Mouse (Mus musculus) thymus, adult 18-20 months (tissue): ENCODE measurements at regions not wholly inside any gene's neighbourhood (a gene's known extent, or its start where the extent isn't known, plus 50 kb on each side); places are given as distances from the start of the nearest gene placed in this dataset.

Experiments
- DNase-seq, 2 experiments: peaks; one replicate each; pipeline ENCODE4 v3.0.0; 2022; ENCODE audit warnings: mixed read lengths in 2 of 2

DNA sequence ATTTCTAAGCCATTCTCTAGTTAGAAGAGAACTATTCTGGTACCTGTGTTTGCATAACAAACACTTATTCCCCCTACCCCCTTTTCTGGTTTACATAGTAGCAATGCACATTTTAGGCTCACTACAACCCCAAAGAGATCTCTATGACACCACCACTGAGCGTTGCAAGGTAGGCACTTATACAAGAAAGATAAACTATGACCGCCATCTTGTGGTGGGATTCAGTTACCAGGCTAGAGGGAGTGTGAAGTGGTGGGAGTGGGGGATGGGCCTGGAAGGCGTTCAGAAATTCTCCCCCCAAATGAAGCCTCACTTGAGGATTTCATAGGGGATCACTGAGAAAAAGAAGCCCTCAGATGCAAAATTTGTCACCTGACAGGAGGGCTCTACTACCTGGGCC is 64.4 kb upstream of the Fst start:
- peak in 1 of 2 experiments; percentile 6 for DNase-seq

DNA sequence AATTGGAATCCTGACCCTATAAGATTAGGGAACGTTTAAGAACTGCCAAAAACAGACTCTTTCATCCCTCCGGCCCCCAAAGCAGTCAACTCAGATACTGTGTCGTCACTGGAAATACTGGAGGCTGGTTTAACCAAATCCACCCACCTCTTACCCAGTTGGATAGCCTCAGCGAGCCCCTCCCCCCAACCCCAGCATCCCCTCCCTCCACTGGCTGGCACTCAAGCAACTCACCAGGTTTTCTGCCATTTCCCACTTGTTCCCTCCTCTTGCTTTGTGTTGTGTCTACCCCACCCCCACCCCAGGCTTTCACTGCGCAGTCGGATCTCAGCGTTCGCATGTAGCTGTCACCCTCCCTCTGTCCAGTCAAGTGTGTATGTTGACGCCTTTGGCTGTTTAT is 68.1 kb upstream of the Fst start:
- no peak for DNase-seq

DNA sequence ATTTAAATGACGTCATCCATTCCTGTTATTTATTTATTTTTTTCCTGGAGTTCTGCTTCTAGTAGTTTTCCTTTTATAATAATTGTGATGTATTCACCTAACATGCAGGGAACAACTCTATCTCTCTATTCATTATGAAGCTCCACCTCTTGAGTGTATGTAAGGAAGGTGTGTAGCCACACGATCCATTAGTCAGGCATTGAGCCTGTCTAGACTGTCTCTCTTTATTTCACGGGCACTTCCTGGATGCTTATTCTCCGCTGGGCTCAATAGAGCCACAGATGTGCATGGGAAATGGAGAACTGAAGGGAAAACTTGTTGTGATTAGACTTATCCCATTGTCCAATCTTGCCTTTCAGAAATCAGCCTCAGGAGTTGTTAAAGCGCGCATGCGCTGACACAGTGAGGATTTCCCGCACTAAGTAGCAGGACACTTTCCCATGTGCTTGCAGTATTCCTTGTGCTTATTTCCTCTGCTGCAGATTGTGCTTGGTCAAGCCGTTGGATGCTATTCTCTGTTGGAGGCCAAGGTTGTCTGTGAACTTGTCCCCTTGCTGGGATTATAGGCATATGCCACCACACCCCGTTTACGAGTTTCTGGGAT is 71.5 kb upstream of the Fst start:
- DNase-seq: no peak

DNA sequence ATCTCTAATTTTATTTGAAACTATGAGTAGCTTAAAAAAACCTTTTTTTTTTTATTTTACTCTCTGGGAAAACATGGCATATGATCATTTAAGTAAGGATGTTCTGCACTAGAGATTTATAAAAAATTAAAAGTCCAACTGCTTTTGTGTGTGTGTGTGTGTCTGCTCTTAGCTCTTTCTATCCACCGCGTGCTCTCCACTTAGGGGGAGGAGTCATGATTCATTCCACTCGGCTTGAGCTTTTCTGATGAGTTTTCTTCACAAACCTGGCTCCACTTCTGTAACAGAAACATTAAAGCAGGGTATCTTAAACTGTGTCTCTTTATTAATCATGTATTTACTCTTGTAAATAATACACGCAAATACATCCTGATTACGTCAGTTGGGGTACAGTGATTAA is 73.0 kb upstream of the Fst start:
- DNase-seq: no peak

DNA sequence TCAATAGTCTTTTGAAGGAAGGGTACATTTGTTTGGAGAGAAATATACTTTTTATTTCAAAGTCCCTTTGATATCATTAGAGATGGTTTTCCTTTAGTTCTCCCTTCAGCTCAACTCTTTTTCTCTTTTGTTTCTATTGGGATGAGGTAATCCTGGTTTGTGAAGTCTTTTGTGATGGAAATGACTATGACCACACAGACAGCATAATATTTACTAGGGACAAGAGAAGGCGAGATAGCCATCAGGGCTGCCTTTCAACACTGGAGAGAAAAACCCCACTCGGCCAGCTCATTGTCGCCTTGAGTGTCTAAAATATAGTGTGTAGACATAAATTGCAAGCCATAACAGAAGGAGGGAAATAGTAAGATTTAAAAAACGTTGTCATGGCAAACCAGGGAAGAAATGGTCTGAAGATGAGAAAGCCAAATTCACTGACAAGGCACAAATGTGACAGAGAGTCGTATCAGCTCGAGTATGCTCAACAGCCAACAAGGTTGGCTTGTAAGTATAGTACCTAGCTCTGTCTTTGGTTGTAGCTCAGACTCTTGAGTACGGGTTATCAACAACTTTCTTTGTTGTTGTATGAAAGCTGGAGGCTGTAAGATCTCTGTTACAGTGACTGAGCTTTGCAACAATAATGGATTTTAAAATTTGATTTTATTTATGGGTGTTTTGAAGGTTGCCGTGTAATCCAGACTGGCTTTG is 73.8 kb upstream of the Fst start:
- DNase-seq: no peak

DNA sequence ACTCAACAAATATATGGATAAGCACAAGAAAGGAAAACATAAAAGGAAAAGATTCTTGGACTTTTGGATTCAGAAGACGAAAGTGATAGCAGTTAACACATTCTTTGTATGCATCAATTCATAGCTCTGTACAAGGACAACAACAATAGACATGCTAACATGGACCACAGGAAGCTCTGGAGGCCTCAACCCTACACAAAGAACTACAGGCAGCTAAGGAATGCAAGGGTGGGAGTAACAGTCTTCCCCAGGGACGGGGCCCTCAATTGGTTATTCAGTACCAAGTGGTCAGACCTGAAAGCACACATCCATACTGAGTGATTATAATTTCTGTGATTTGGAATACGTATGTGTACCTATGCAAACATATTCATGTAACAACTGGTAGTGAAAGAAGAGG is 75.8 kb upstream of the Fst start:
- no peak for DNase-seq

DNA sequence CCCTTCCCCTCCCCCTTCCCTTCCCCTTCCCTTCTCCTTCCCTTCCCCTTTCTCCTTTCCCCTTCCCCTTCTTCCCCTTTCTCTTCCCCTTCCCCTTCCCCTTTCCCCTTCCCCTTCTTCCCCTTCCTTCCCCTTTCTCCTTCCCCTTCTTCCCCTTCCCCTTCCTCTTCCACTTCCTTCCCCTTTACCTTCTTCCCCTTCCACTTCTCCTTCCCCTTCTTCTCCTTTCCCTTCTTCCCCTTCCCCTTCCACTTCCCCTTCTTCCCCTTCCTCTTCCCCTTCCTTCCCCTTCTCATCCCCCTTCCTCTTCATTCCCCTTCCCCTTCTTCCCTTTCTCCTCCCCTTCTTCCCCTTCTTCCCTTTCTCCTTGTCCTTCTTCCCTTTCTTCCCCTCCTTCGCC is 77.0 kb upstream of the Fst start:
- no peak for DNase-seq

DNA sequence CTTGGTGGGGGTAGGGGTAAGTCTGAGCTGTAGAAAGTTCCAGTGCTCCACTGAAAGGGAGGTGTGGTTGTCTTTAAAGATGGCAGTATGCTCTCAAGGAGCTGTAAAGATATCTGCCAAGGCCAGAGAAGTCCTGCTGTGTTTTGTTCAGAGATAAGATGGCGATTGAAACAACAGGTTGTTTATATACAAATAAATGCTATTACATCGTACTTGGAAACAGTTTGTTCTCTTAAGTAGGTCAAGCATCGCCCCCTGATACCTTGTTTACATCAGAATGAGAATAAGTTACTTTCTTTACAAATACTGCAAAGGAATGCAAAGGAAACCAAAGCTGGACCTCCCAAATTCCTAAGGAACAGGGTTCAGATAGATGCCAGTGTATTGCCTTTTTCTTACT is 113.0 kb upstream of the Fst start:
- DNase-seq: no peak

DNA sequence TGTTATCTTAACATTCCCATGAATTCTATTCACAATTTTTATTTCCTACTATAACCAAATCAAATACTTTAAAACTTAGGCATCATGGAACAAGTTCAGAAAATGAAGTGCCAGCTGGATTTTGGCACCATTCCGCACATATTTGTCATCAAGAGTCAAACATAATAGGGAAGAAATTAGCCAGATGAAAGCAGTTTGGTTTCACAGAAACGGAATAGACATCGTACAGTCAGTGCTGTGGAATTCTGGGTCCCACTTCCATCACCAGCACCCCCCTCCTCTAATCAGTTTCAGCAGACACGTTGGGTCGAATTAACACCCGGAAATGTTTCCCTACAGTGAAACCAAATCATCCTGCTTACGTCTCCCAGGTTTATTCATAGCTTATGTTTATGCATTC is 125.8 kb upstream of the Fst start:
- DNase-seq: no peak

DNA sequence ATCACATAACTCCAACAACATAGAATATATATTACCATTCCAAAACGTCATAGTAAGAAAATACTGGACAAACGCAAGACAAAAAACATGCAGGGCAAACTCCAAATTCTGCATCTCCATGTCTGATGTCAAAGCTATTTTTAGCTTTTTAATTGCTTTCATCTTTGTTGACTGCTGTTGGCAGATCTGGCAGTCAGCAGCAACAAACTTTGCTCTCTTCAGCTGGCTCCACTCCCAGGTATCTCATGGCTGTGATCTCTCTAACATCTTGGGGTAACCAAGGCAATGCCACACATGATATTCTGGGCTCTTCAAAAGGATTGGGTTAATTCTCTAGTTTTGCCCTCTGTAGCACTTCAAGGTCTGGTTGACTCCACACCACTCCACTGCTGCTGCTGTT is 128.9 kb upstream of the Fst start:
- DNase-seq: no peak

DNA sequence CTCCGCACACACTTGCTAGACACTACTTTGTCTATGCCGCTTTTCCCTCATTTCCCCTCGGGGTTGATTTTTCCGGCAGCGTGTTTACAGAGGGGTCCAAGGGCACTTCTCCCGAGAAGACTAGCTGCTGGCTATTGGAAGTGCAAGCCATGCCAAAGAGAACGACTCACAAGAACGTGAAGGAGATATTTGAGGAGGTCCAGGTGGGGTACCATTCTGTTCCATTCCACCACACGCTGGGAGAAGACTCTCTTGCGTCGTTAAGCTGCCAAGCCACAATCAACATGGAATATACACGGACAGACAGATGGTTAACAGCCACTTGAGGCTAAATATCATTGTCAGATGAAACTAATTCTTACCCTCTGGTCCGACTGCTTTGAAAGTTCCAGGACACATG is 144.6 kb upstream of the Fst start:
- DNase-seq: no peak

DNA sequence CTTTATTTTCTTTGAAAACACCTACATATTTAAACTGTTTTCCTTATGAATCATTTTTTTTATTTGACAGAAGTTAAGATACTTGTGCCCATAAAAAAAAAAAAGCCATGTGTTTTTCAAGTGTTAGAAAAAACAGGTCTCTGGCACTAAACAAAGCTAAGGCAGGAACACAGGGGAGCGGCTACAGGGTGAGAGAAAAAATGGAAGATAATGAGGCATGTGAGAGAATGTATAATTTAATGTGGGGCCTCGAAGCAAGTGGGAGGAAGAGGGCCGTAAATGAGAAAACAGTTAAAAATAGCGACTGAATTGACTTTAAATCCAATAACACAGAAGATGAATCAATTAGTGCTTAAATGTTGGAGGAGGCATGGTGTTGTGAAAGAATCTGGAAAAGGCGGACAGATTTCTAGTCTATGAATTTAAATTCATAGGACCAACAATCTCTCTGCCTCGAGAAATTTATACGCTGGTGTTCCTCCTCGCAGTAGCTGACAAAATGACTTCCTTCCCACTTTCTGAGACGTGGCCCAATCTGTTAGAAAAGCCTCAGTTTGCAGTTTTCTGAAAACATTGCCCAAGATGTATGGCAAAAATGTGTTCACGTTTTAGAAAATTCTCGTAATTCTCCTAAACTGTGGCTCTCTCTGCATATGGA is 145.4 kb upstream of the Fst start:
- no peak for DNase-seq

DNA sequence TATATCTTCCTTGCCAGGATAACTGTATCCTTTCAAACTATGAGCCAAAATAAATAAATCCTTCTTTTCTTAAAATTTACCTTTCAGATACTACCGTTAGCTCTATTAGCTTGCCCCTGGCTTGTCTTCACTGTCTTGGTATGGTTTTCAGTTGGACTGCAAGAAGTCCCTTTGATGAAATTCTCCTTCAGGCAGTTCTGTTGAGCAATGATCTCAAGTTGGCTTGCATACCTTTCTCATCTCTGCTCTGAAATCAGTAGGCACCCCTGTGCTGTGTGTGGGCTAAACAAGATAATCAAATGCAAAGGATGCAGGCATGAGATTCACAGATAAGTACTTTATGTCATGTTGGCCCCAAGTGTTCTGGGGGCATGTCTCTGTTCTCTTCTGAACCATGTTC is 155.2 kb upstream of the Fst start:
- no peak for DNase-seq

DNA sequence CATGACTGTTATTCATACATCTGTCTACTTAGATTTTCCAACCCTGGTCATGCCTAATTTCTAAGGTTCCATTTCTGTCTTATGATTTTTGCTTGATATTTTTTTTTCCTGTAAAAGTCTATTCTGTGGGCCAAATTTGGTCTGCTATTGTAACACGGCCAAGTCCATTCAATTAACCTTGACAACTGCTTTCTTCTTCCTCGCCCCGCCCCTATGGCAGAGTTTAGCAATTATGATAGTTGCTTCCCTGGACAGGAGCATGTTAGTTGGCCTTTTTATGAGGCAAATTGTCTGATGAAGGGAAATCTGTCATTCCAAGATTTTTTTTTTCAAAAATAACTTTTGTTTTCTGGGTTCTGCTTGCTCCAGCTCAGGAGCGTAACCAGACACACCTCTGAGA is 160.7 kb upstream of the Fst start:
- no peak for DNase-seq

DNA sequence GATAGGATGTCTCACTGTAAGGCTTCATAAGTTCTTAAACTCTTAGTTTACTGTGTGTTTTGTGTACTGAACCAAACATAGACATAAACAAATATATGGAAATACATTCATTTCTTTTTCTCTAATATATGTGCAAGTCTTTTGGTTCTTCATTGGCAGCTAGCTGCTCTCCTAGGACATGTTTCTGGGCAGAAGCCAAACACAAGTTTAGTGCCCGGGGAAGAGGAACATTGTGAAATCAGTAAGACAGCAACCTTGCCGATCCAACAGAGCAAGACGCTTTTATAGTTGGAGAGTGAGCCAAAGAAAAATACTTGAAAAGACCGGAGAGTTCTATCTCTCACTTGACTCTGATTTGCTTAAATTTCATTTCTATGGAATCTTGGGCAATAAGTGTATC is 178.0 kb upstream of the Fst start:
- no peak for DNase-seq

DNA sequence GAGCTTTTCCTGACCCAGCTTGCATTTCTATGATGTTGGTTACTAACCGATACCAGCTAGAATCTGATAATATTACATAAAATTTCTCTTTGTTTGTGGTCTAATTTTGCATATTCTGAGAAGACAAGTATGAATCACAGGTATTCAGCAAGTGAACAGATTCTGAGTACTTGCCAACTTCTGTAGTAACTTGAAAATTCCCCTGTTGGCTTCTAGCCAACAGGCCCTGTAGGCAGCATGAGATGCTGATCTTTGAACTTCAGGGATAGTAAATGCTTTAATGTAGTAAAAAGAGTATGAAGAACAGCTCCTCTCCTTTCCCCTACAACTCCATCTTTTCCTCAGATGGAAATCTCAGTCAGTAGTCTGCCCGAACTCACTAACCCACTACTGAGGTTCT is 178.5 kb upstream of the Mocs2 start:
- DNase-seq: no peak

DNA sequence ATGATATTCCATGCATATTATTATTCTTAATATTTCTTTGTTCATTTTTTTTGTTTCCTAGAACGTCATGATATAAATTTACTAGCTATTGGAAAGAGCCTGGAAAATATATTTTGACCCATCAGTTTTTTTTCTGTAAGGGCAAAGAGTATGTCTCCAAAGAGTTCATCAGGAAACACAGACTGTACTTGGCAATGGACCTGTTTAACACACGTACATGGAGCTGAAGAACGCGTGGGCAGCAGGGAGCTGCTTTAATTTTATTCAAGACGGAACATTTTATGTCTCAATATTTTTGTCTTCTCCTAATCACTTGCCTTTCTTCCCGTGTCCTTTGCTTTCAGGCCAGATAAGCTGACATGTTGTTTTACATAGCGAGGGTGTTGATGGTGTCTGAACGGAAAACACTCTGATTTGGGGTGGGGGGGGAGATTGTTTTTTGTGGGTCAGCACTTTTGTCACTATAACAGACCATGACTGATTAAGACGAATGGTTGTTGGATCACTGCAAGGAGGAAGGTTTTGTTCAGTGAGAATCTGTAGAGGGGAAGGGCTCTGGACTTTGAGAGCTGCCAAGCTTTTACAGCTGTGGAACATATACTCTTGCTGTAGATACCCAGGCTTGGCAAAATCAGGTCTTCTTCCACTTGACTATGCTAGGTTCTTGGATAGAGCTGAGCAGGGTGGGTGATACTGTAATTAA is 176.2 kb upstream of the Mocs2 start:
- no peak for DNase-seq

DNA sequence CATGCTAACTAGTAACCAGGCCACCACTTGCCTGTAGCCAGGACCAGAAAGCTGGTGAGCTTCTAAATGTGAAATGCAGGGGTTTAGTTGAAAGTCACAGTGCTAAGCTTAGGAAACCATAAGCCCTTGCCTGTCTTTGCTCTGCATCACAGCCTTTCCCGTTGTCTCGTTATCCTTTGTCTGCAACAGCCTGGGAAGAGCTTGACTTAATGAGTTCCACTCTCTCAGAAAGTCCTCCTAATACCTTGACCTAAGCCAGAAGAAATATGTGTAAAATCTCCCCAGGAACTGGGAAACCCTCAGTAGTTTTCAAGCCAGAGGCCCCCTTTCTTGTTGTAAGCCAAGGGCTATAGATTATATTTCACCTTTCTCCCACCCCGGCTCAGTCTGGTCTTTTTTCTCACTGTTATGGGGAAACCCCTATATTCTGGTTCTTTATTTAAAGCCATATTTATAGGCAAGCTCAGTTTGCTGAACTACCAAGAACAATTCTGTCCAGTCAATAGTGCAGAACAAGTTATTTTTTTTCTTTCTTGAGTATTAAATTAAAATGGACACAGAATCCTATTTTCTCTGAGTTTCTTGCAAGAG is 175.0 kb upstream of the Mocs2 start:
- no peak for DNase-seq

DNA sequence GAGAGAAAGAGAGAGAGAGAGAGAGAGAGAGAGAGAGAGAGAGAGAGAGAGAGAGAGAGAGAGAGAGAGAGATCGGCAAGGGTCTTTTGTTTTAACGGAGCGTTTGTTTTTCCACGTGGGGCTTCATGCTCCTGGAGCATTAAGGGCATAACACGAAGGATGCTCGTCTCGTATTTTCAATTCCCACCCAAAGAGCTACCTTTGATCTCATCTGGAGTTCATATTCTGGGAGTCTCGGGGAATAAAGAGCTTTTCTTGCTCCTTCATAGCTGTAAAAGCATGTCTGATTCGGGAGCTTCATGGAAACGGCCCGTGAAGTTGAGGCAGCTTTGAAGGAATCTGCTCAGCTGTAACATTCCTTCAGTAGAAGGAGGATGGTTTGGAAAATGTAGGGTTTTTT is 174.5 kb upstream of the Mocs2 start:
- no peak for DNase-seq

DNA sequence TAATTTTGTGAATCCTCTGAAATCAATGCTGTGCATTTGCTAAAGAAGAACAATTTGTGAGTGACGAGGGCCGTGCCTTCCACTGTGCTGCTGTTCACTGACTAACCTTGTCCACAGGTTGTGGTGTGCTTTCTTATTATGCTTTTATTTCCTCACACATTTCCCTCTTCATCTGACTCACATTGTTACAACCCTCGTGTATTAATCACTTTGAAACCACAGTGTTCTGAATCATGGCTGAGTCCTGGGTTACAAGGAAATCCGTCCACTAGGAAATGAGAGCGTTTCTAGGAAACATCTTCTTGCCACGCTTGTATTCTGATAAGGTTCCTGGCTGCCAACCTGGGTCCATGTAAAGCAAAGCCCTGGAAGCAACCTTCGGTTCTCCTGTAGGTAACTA is 163.8 kb upstream of the Mocs2 start:
- no peak for DNase-seq

DNA sequence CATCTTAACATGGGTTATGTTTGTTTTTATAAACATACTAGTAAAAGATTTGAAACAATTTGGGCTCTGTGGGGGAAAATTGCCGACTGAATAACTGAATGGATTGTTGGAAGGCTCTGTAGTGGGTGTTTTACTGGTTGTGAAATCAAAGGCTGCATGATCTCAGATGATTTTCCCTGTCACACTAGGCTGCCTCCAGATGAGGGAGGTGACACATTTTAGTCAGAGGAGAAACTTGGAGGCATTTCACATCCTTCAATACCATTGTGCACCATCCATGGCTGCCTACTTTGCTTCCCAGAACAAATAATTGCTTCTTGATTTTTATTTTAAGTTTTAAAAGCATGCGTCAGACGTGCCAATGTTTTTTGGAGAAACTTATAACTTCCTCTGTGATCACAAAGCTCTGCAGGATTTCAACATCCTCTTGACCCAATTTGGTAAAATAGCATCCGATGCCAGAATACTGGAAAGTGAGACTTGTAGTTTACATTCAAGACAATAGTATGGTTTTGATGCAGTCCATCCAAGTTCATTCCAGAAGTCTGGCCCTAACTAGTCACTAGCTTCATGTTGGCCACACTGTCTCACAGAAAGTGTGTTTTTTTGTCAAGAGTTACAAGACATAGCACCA is 163.0 kb upstream of the Mocs2 start:
- DNase-seq: no peak

DNA sequence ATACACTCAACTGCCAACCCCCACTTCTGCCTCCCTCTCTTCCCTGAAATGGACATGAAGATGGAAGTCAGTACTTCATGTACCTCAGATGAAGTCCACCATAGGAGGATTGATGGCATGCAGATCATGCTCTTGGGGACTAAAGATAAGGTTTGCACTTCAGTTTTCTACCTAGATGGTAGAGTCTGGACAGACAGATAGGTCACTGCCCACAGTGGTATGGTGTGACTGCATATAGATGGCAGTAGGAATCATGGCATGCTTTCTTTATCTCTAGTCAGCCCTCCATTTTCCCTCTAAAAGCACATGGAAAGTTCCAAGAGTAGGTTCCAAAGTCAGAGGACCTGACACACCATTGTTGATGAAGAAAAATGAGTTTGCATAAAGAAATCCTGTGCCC is 145.6 kb upstream of the Mocs2 start:
- DNase-seq: no peak

DNA sequence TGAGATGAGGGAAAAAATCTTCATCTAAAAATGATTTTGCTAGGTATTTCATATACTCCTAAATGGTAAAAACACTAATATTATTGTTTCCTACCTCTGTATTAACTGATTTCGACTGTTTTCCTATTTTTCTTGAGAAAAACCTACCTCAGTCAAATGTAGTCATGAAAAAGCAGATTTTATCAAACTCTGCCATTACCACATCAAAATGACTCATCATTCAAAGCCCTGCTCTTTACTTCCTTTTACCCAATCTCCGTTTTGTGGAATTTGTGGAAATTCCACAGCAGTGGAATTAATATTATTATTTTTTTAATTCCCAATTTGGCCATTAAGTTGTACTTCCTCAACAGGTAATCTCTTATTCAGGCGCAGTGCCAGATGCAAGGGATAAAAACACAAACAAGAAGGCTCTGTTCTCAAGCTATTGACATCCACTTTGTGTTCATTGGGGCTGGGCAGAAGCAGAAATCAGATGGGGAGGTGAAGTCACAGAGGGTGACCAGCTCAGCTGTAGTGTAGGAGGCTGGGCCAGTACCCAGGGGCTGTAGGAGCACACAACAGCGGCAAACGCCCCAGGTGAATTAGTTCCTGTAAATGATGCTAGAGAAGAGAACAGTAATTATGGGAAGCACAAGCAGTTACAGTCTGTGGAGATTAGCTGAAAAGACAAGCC is 138.2 kb upstream of the Mocs2 start:
- no peak for DNase-seq
